Mouse (Mus musculus): ENCODE results near the gene Ctla2b. TPM values are rescaled to one million over a fixed set of nuclear protein-coding genes. Genes with fewer than 3 reads are reported as not detected.

The Ctla2b gene
- polyA plus RNA-seq, 1 experiment from 2014 or later = 10.0 TPM

Other genes starting within 250 kb of the Ctla2b start
- not detected in 2 replicates for gene BC051665, start 111.1 kb downstream of the Ctla2b start, polyA plus RNA-seq (2015; fragmentation: Nextera tagmentation; extraction: Ambion mirVana)
- gene Ctsll3, start 94.6 kb downstream of the Ctla2b start, polyA plus RNA-seq (2015; fragmentation: Nextera tagmentation; extraction: Ambion mirVana) = not detected in 2 replicates
- gene 4930486L24Rik, start 33.0 kb downstream of the Ctla2b start, polyA plus RNA-seq (2015; fragmentation: Nextera tagmentation; extraction: Ambion mirVana) = 0.34 TPM in 1 of 2 replicates, not detected in the other
- gene Gm49392, start 553 bp downstream of the Ctla2b start, polyA plus RNA-seq (2015; fragmentation: Nextera tagmentation; extraction: Ambion mirVana) = 0.33 and 0.84 TPM in 2 replicates
- gene Tpbpb, start 7.4 kb upstream of the Ctla2b start, polyA plus RNA-seq (2015; fragmentation: Nextera tagmentation; extraction: Ambion mirVana) = not detected in 2 replicates
- not detected in 2 replicates for gene Gm49393, start 38.1 kb upstream of the Ctla2b start, polyA plus RNA-seq (2015; fragmentation: Nextera tagmentation; extraction: Ambion mirVana)
- gene Gm49391, start 39.1 kb upstream of the Ctla2b start, polyA plus RNA-seq (2015; fragmentation: Nextera tagmentation; extraction: Ambion mirVana) = 3.9 and 4.2 TPM in 2 replicates
- 81.0 and 85.0 TPM in 2 replicates for gene Ctla2a, start 39.2 kb upstream of the Ctla2b start, polyA plus RNA-seq (2015; fragmentation: Nextera tagmentation; extraction: Ambion mirVana)
- gene Tpbpa, start 44.5 kb upstream of the Ctla2b start, polyA plus RNA-seq (2015; fragmentation: Nextera tagmentation; extraction: Ambion mirVana) = not detected in 2 replicates
- gene Ctsj, start 108.5 kb upstream of the Ctla2b start, polyA plus RNA-seq (2015; fragmentation: Nextera tagmentation; extraction: Ambion mirVana) = not detected in 2 replicates
- gene Ctsq, start 143.2 kb upstream of the Ctla2b start, polyA plus RNA-seq (2015; fragmentation: Nextera tagmentation; extraction: Ambion mirVana) = not detected in 2 replicates

Data from lung, embryonic 15.5 days (tissue).